Mouse (Mus musculus) hindlimb bud, embryonic 11.5 days (tissue): ENCODE data around the gene Cpn1.

Experiments used
- DNase-seq: peaks from one replicate; pipeline ENCODE4 v3.0.0-alpha.2; 2012; ENCODE audit warnings: low read depth, low spot score; ENCODE audit errors: extremely low spot score

Cpn1 gene

DNA sequence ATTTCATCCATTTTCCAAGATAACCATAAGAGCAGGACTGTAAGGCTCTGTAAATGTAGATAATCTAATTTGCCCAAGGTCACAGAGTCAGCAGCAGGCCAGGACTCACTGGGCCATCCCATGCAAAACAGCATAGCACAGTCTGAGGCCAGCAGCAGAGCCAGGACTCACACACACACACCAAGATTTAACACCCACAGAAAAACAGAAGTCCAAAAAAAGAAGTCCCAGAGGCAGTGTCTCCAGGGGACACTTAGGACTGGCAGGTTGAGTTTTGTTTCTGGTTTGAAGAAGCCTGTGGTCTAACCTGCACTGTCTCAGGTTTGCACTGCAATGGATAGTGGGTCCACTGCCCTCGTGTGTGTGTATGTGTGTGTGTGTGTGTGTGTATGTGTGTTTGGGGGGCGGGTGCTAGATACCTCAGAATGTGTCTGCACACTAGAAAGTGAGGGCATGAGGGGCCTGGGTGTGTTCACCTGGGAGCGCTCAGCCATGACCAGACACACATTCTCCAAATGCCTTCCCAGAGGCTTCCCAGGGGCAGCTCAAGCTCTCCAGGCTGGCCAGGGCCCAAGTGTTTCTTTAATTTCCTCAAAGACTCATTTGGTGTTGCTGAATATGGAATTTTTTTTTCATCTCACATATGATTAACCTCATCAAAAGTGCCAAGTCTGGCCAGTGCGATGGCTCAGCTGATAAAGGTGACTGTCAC is 73.4 kb downstream of the Cpn1 start:
- DNase-seq: no peak

DNA sequence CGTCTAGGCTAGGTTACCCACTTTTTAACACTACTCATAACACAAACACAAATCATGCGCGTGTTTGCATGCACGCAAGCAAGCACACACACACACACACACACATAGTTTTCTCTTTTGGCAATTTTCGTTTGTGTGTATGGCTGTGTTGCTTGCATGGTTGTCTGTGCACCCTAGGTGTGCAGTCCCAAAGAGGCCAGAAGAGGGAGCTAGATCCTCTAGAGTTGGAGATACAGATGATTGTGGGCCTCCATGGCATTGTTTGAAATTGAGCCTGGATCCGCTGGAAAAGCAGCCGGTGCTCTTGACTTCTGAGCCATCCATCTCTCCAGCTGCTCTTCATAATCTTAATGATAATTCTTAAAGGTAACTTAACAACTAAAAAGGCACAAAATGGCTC is 79.9 kb downstream of the Cpn1 start:
- no peak for DNase-seq
